Mouse (Mus musculus): ENCODE measurements at regions not wholly inside any gene's neighbourhood (a gene's known extent, or its start where the extent isn't known, plus 50 kb on each side); places are given as distances from the start of the nearest gene placed in this dataset.

- Histone ChIP-seq H3K9me3 (ENCODE audit: low read length) (no peaks in the 10 kb centered on the region), H3K4me3 (ENCODE audit: low read depth, low read length) (no peak overlapping the region), H3K9ac (no peak overlapping the region), H3K27ac (ENCODE audit: low read depth, low read length) (no peak overlapping the region), H3K4me2 (ENCODE audit: low read depth) (no peak overlapping the region), H3K27me3 (ENCODE audit: insufficient read depth, low read length) (no peaks in the 10 kb centered on the region), H3K4me1 (ENCODE audit: insufficient read depth) (no peaks in the 10 kb centered on the region), H3K36me3 (ENCODE audit: insufficient read depth) (no peaks in the 10 kb centered on the region)
- no peak for ATAC-seq
- WGBS: 54% methylated on average over 3 of the region's 3 CpGs
- DNase-seq: no peak
- TF ChIP-seq CTCF (IDR thresholded peaks at IDR 0.05; ENCODE audit: low read depth): 0 out of 2 replicates have a peak, but pooled peaks have one; percentile 21
These were observed 81.0 kb upstream of the Eif4g2 start for GRCm38 (mm10) chr7:111163861-111164260.

GRCm38 (mm10) chr7:111163321-111163720 is 80.5 kb upstream of the Eif4g2 start:
- DNase-seq (no peak), ATAC-seq (no peak)
- Histone ChIP-seq H3K36me3 (ENCODE audit: insufficient read depth) (no peaks in the 10 kb centered on the region), H3K9ac (no peak overlapping the region), H3K4me3 (ENCODE audit: low read depth, low read length) (no peak overlapping the region), H3K27ac (ENCODE audit: low read depth, low read length) (no peak overlapping the region), H3K4me2 (ENCODE audit: low read depth) (no peak overlapping the region), H3K4me1 (ENCODE audit: insufficient read depth) (no peaks in the 10 kb centered on the region), H3K9me3 (ENCODE audit: low read length) (no peaks in the 10 kb centered on the region), H3K27me3 (ENCODE audit: insufficient read depth, low read length) (no peaks in the 10 kb centered on the region)
- 33% methylated on average over 8 of the region's 8 CpGs for WGBS
- TF ChIP-seq CTCF (IDR thresholded peaks at IDR 0.05; ENCODE audit: low read depth): no peak

GRCm38 (mm10) chr7:111158791-111159286 is 76.0 kb upstream of the Eif4g2 start:
- TF ChIP-seq CTCF (IDR thresholded peaks at IDR 0.05; ENCODE audit: low read depth): no peak
- Histone ChIP-seq H3K9ac (no peak overlapping the region), H3K4me1 (ENCODE audit: insufficient read depth) (peaks cover 3% of the 10 kb centered on the region; the same call in 1 of the 2 replicates), H3K4me2 (ENCODE audit: low read depth) (no peak overlapping the region), H3K36me3 (ENCODE audit: insufficient read depth) (no peaks in the 10 kb centered on the region), H3K27me3 (ENCODE audit: insufficient read depth, low read length) (no peaks in the 10 kb centered on the region), H3K4me3 (ENCODE audit: low read depth, low read length) (no peak overlapping the region), H3K9me3 (ENCODE audit: low read length) (no peaks in the 10 kb centered on the region), H3K27ac (ENCODE audit: low read depth, low read length) (no peak overlapping the region; the same call in 1 of the 2 replicates)
- DNase-seq: peak; percentile 55
- ATAC-seq: peak; percentile 66
- 28% methylated on average over 6 of the region's 6 CpGs for WGBS

- H3K9ac ChIP-seq: no peak overlapping the region
- no peak for DNase-seq
- no peak overlapping the region for H3K4me2 ChIP-seq (ENCODE audit: low read depth)
- WGBS: 59% methylated on average over 9 of the region's 9 CpGs
- H3K4me3 ChIP-seq (ENCODE audit: low read depth, low read length): no peak overlapping the region
- no peaks in the 10 kb centered on the region for H3K27me3 ChIP-seq (ENCODE audit: insufficient read depth, low read length)
- no peak for TF ChIP-seq CTCF (IDR thresholded peaks at IDR 0.05; ENCODE audit: low read depth)
- ATAC-seq: no peak
- H3K9me3 ChIP-seq (ENCODE audit: low read length): no peaks in the 10 kb centered on the region
- H3K27ac ChIP-seq (ENCODE audit: low read depth, low read length): no peak overlapping the region
- peaks cover 3% of the 10 kb centered on the region; the same call in 1 of the 2 replicates for H3K4me1 ChIP-seq (ENCODE audit: insufficient read depth)
- H3K36me3 ChIP-seq (ENCODE audit: insufficient read depth): no peaks in the 10 kb centered on the region
These were observed 75.0 kb upstream of the Eif4g2 start for GRCm38 (mm10) chr7:111157754-111158325.

GRCm38 (mm10) chr7:111157287-111157686 is 74.5 kb upstream of the Eif4g2 start:
- H3K27me3 ChIP-seq (ENCODE audit: insufficient read depth, low read length): no peaks in the 10 kb centered on the region
- no peak overlapping the region for H3K9ac ChIP-seq
- no peak overlapping the region for H3K27ac ChIP-seq (ENCODE audit: low read depth, low read length)
- ATAC-seq: no peak
- DNase-seq: peak; percentile 58
- peaks cover 3% of the 10 kb centered on the region; the same call in 1 of the 2 replicates for H3K4me1 ChIP-seq (ENCODE audit: insufficient read depth)
- no peak overlapping the region for H3K4me2 ChIP-seq (ENCODE audit: low read depth)
- no peaks in the 10 kb centered on the region for H3K36me3 ChIP-seq (ENCODE audit: insufficient read depth)
- no peak for TF ChIP-seq CTCF (IDR thresholded peaks at IDR 0.05; ENCODE audit: low read depth)
- WGBS: 10% methylated on average over 6 of the region's 6 CpGs
- no peaks in the 10 kb centered on the region for H3K9me3 ChIP-seq (ENCODE audit: low read length)
- no peak overlapping the region for H3K4me3 ChIP-seq (ENCODE audit: low read depth, low read length)

- no peak overlapping the region for H3K27ac ChIP-seq (ENCODE audit: low read depth, low read length)
- H3K9ac ChIP-seq: no peak overlapping the region
- ATAC-seq (peak; percentile 10; the same call in 1 of the 2 replicates), DNase-seq (no peak)
- H3K9me3 ChIP-seq (ENCODE audit: low read length): no peaks in the 10 kb centered on the region
- no peaks in the 10 kb centered on the region for H3K27me3 ChIP-seq (ENCODE audit: insufficient read depth, low read length)
- no peak overlapping the region for H3K4me2 ChIP-seq (ENCODE audit: low read depth)
- no peak overlapping the region for H3K4me3 ChIP-seq (ENCODE audit: low read depth, low read length)
- peaks cover 3% of the 10 kb centered on the region; the same call in 1 of the 2 replicates for H3K4me1 ChIP-seq (ENCODE audit: insufficient read depth)
- WGBS: 53% methylated on average over 8 of the region's 8 CpGs
- no peaks in the 10 kb centered on the region for H3K36me3 ChIP-seq (ENCODE audit: insufficient read depth)
- no peak for TF ChIP-seq CTCF (IDR thresholded peaks at IDR 0.05; ENCODE audit: low read depth)
These were observed 73.8 kb upstream of the Eif4g2 start for GRCm38 (mm10) chr7:111156472-111157231.

- WGBS: 57% methylated on average over 6 of the region's 6 CpGs
- Histone ChIP-seq H3K9me3 (ENCODE audit: low read length) (no peaks in the 10 kb centered on the region), H3K36me3 (ENCODE audit: insufficient read depth) (no peaks in the 10 kb centered on the region), H3K4me3 (ENCODE audit: low read depth, low read length) (no peak overlapping the region), H3K4me2 (ENCODE audit: low read depth) (no peak overlapping the region), H3K27ac (ENCODE audit: low read depth, low read length) (no peak overlapping the region), H3K4me1 (ENCODE audit: insufficient read depth) (peaks cover 3% of the 10 kb centered on the region; the same call in 1 of the 2 replicates), H3K9ac (no peak overlapping the region), H3K27me3 (ENCODE audit: insufficient read depth, low read length) (no peaks in the 10 kb centered on the region)
- ATAC-seq: no peak
- no peak for DNase-seq
- TF ChIP-seq CTCF (IDR thresholded peaks at IDR 0.05; ENCODE audit: low read depth): no peak
These were observed 73.2 kb upstream of the Eif4g2 start for GRCm38 (mm10) chr7:111155995-111156394.

Measured in forebrain, postnatal 0 days (tissue).